Mouse (Mus musculus) liver, embryonic 12.5 days (tissue): Measurements from ENCODE around the gene Cnnm2. TPM values are rescaled to one million over a fixed set of nuclear protein-coding genes. Genes with fewer than 3 reads are reported as not detected.
A peak's percentile ranks its signal among the peaks of the same experiment; 100 is the strongest.

Experiments used
- ATAC-seq: fragments of 200-750 bp; cut with Nextera tagmentation; 2 replicates; pipeline ENCODE4 v1.8.0; 2017; ENCODE audit warnings: moderate number of reproducible peaks, mild to moderate bottlenecking, moderate library complexity
- H3K27ac ChIP-seq: fragments of 300-500 bp; sonication (generic); 2 replicates; pipeline ENCODE4 v1.5.1; 2016; ENCODE audit warnings: mild to moderate bottlenecking
- H3K27me3 ChIP-seq: fragments of 300-500 bp; sonication (generic); replicated peaks from 2 replicates; pipeline ENCODE4 v1.6.1; 2016; ENCODE audit warnings: mild to moderate bottlenecking, moderate library complexity
- H3K36me3 ChIP-seq: fragments of 300-500 bp; sonication (generic); 2 replicates; pipeline ENCODE4 v1.6.1; 2016; ENCODE audit warnings: mild to moderate bottlenecking, moderate library complexity
- H3K4me1 ChIP-seq: fragments of 300-500 bp; sonication (generic); 2 replicates; pipeline ENCODE4 v1.6.1; 2016
- H3K4me2 ChIP-seq: fragments of 300-500 bp; sonication (generic); 2 replicates; pipeline ENCODE4 v1.6.1; 2016; ENCODE audit warnings: mild to moderate bottlenecking, moderate library complexity
- H3K4me3 ChIP-seq: fragments of 300-500 bp; sonication (generic); 2 replicates; pipeline ENCODE4 v1.5.1; 2016; ENCODE audit warnings: mild to moderate bottlenecking, moderate library complexity
- H3K9ac ChIP-seq: fragments of 300-500 bp; sonication (generic); 2 replicates; pipeline ENCODE4 v1.6.1; 2016; ENCODE audit warnings: mild to moderate bottlenecking, moderate library complexity
- H3K9me3 ChIP-seq: fragments of 300-500 bp; sonication (generic); replicated peaks from 2 replicates; pipeline ENCODE4 v1.6.1; 2016; ENCODE audit warnings: mild to moderate bottlenecking, moderate library complexity
- WGBS: fragments of 180-500 bp; shearing (Covaris S2); methylation state at CpG from one replicate; pipeline ENCODE4 v1.1.7; 2016; ENCODE audit not compliant: insufficient replicate concordance; 5-methylcytosine and 5-hydroxymethylcytosine counted together
- polyA plus RNA-seq: library from polyadenylated mRNA; unstranded; fragments of >200 nt; fragmentation: Nextera tagmentation; extraction: Ambion mirVana; gene quantifications from 2 replicates; pipeline ENCODE4 v1.2.1, GENCODE M21; 2016

The Cnnm2 gene
- polyA plus RNA-seq, 1 experiment from 2014 or later: 1.6 TPM

DNA sequence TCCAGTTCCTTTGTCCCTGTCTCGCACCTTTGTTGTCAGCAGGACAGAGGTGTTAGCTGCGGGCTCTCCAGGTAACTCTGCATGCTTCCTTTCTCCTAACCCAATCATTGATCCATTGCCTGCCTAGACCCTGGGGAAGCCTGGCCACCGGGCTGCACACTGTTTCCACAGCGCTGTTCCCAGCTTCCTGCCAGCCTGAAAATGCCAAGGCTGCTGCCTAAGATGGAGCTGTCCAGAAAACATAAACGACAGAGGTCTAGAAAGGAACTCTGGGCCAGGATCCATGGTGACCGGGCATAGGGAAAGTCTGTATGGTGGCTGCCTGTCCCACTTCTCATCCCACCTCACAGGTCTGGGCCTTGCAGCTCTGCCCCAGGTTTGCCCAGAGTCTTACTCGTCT lies 110.3 kb downstream of the Cnnm2 start:
- no peak for ATAC-seq
- Histone ChIP-seq H3K4me2 (no peak overlapping the region), H3K27me3 (0 out of 2 replicates have a peak, but pooled peaks cover 6% of the 10 kb centered on the region), H3K27ac (no peak overlapping the region), H3K4me1 (peaks cover 6% of the 10 kb centered on the region), H3K4me3 (no peak overlapping the region), H3K36me3 (no peaks in the 10 kb centered on the region), H3K9me3 (no peaks in the 10 kb centered on the region), H3K9ac (no peak overlapping the region)
- 56% methylated on average over 7 of the region's 7 CpGs for WGBS

DNA sequence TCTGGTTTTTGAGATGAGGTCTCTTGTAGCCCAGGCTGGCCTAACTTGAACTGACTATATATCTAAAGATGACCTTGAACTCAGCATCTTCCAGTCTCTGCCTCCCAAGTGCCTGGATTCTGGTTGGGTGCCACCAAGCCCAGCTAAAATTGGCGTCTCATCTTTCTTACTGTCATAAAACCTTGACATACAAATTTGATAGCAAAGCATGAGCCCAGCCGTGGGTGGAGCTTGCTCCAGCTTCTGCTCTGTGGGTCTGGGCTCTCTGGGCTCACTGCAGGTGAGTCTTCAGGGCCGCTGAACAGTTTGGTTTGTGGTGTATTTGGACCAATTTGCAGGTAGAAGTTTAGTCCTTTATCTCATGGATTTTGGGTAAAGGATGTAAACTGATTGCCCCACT lies 112.5 kb downstream of the Cnnm2 start:
- 0 out of 2 replicates have a peak, but pooled peaks cover 2% of the 10 kb centered on the region for H3K36me3 ChIP-seq
- no peak overlapping the region for H3K4me3 ChIP-seq
- no peaks in the 10 kb centered on the region for H3K27me3 ChIP-seq
- no peak overlapping the region for H3K27ac ChIP-seq
- H3K9ac ChIP-seq: no peak overlapping the region
- WGBS: 64% methylated on average over 3 of the region's 3 CpGs
- peaks cover 9% of the 10 kb centered on the region for H3K4me1 ChIP-seq
- H3K4me2 ChIP-seq: no peak overlapping the region
- ATAC-seq: no peak
- H3K9me3 ChIP-seq: no peaks in the 10 kb centered on the region

DNA sequence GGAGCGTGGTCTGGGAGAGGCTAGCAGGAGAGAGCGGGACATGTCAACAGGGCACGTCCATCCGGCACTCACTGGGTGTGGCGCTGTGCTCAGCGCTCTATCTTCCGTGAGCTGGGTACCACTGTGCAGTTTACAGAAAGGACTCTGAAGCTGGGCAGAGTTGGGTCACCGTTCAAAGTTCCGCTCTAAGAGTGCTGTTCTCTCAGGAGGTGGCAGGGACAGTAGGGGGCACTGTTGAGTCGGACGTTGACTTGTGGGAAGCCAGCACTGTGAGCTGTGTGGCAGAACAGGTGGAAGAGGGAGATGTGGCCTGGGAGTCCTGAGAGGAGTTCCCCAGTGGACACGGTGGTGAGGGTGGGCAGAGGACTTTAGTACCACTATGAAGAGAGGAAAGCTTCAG lies 114.4 kb downstream of the Cnnm2 start:
- WGBS: 31% methylated on average over 12 of the region's 12 CpGs
- Histone ChIP-seq H3K4me1 (0 out of 2 replicates have a peak, but pooled peaks cover 3% of the 10 kb centered on the region), H3K4me3 (no peak overlapping the region), H3K36me3 (0 out of 2 replicates have a peak, but pooled peaks cover 2% of the 10 kb centered on the region), H3K27ac (no peak overlapping the region), H3K9me3 (no peaks in the 10 kb centered on the region), H3K27me3 (no peaks in the 10 kb centered on the region), H3K9ac (no peak overlapping the region), H3K4me2 (no peak overlapping the region)
- ATAC-seq: peak; percentile 74

DNA sequence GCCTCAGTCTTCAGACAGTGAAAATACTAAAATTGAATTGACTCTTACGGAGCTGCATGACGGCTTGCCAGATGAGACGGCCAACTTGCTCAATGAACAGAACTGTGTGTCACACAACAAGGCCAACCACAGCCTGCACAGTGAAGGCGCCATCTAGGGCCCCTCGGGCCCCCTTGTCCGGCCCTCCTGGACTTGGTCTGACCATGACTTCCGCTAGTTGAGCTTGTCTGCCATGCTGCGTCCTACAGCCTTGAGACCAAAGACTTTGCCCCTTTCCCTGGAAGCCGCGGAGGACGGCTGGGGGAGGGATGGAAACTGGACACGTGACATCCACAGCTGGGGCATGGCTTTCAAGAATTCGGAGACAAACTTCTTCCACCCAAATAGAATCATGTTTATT lies 116.5 kb downstream of the Cnnm2 start:
- no peaks in the 10 kb centered on the region for H3K27me3 ChIP-seq
- WGBS: 81% methylated on average over 13 of the region's 13 CpGs
- no peaks in the 10 kb centered on the region for H3K9me3 ChIP-seq
- H3K27ac ChIP-seq: no peak overlapping the region
- H3K4me2 ChIP-seq: no peak overlapping the region
- H3K36me3 ChIP-seq: peaks cover 17% of the 10 kb centered on the region; the same call in 1 of the 2 replicates
- no peak overlapping the region for H3K9ac ChIP-seq
- no peak for ATAC-seq
- 0 out of 2 replicates have a peak, but pooled peaks cover 3% of the 10 kb centered on the region for H3K4me1 ChIP-seq
- H3K4me3 ChIP-seq: no peak overlapping the region

DNA sequence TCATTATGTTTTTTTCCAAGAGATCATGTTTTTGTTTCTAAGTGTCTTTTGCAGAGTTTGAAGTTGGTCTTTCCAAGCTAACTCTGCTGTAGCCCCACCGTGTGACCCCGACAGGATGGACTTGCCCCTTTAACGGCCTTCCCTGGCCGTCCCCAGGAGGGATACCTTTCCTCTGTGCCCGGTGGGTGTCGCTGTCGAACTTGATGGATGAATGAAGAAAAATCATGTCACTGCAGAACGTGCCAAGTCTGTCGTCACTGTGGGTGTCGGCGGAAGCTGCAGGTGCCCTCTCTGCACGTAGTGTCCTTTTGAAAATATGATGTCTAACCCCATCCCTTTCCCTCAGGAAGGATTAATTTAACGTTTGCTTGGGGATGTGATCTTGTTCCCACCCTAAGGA lies 117.0 kb downstream of the Cnnm2 start:
- no peak for ATAC-seq
- 53% methylated on average over 13 of the region's 13 CpGs for WGBS

DNA sequence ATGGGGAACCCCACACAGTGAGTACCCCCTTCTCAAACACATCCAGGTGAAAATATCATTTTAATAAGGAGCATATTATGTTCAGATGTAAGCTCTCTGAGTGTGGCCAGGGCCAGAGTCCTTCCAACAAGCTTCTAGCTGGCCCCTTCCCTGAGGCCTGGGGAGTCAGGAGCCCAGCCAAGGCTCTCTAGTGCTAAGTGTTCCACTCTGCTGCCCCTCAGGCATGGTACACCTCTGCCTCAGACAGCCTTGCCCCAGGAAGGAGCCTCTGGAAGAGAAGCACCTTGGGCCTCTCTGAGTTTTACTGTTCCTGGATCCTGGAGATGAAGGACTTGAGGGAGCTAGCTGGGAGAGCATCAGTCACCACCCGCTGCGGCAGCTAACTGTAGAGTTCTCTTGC lies 118.5 kb downstream of the Cnnm2 start:
- WGBS: 95% methylated on average over 2 of the region's 2 CpGs
- ATAC-seq: no peak
- H3K36me3 ChIP-seq: peaks cover 37% of the 10 kb centered on the region
- H3K9ac ChIP-seq: no peak overlapping the region
- no peak overlapping the region for H3K27ac ChIP-seq
- no peaks in the 10 kb centered on the region for H3K27me3 ChIP-seq
- no peaks in the 10 kb centered on the region for H3K9me3 ChIP-seq
- 0 out of 2 replicates have a peak, but pooled peaks cover 3% of the 10 kb centered on the region for H3K4me1 ChIP-seq
- H3K4me3 ChIP-seq: no peak overlapping the region
- H3K4me2 ChIP-seq: no peak overlapping the region

More for the DNA sequence above, 117.0 kb downstream of the Cnnm2 start:
- Histone ChIP-seq H3K27me3 (no peaks in the 10 kb centered on the region), H3K4me3 (no peak overlapping the region), H3K9ac (no peak overlapping the region), H3K4me1 (0 out of 2 replicates have a peak, but pooled peaks cover 3% of the 10 kb centered on the region), H3K36me3 (peaks cover 22% of the 10 kb centered on the region), H3K4me2 (no peak overlapping the region), H3K27ac (no peak overlapping the region), H3K9me3 (no peaks in the 10 kb centered on the region)

DNA sequence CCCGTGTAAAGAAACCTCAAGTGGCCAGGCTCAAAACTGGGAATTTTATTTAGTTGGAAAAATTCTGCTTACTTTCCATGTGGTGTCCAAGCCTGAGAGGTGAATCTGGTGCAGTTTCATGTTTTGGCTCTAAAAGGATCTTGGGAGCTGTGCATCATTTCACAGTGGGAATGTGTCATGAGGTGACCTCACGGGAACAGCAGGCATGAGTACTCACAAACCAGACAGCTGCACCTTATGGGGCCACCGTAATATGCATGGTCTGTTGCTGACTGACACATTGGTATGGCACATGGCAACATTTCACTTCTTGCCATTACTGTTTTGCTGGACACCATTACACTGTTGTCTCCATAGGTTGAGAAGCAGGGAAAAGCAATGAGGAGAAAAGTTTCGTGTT lies 124.0 kb downstream of the Cnnm2 start:
- Histone ChIP-seq H3K4me2 (no peak overlapping the region), H3K27ac (no peak overlapping the region), H3K36me3 (peaks cover 89% of the 10 kb centered on the region), H3K4me3 (no peak overlapping the region), H3K9me3 (no peaks in the 10 kb centered on the region), H3K9ac (no peak overlapping the region), H3K4me1 (peaks cover 17% of the 10 kb centered on the region), H3K27me3 (no peaks in the 10 kb centered on the region)
- 81% methylated on average over 4 of the region's 4 CpGs for WGBS
- ATAC-seq: no peak

DNA sequence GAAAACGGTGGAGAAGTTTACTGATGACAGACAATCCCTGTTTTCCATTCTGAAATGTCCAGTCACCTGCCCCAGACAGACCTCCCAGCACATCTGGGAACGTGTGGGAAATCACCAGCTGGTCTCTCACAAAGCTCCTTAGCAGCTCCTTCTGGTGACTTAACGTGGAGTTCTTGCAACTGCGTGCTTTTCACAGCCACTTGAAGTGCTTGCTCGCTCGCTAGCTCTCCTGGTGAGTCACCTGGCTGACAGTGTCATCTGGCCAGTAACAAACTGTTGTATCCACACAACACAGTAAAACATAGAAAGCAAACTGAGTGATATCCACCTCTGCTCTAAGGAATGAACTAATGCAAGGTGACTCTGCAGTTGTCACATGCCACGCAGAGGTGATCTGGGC lies 125.4 kb downstream of the Cnnm2 start:
- no peaks in the 10 kb centered on the region for H3K27me3 ChIP-seq
- no peak overlapping the region for H3K27ac ChIP-seq
- no peak overlapping the region for H3K4me3 ChIP-seq
- ATAC-seq: no peak
- H3K9ac ChIP-seq: no peak overlapping the region
- peaks cover 98% of the 10 kb centered on the region for H3K36me3 ChIP-seq
- no peak overlapping the region for H3K4me2 ChIP-seq
- peaks cover 17% of the 10 kb centered on the region for H3K4me1 ChIP-seq
- 88% methylated on average over 7 of the region's 7 CpGs for WGBS
- H3K9me3 ChIP-seq: no peaks in the 10 kb centered on the region

DNA sequence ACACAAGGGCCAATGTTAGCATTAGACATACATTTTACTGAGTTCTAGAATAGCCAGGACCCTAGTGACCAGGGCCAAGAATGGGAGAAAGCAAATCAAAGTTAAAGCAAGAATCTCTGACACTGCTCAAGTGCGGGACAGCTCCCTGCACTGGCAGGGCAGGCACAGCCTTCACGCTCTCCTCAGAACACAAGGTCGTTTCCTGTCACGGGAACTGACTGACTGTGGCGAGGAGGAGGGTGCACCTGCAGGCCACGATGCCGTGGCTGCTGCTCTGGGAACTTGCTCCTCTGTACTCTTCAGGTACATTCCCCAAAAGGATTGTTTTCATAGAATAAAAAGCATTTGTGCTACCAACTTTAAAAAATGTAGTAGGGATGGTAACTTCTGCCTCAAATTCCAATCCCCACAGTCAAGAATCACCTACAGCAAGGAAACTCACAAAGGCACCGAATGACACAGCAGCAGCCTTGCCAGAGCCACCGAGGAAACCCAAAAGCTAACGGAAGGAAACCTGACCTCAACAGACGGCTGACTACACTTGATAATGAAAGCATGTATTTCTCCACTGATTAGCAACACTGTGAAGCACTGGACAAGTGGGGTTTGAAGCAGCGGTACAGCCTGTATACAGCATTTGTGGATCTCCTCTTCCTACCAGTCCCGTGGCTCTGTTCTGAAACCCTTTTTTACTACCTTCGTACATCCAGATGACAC lies 126.6 kb downstream of the Cnnm2 start:
- Histone ChIP-seq H3K9ac (no peak overlapping the region), H3K4me2 (no peak overlapping the region), H3K9me3 (no peaks in the 10 kb centered on the region), H3K27me3 (no peaks in the 10 kb centered on the region), H3K4me1 (peaks cover 17% of the 10 kb centered on the region), H3K4me3 (no peak overlapping the region), H3K36me3 (peaks cover 100% of the 10 kb centered on the region), H3K27ac (peak overlapping the region; percentile 61)
- peak; percentile 66; the same call in 1 of the 2 replicates for ATAC-seq
- WGBS: 24% methylated on average over 14 of the region's 14 CpGs

DNA sequence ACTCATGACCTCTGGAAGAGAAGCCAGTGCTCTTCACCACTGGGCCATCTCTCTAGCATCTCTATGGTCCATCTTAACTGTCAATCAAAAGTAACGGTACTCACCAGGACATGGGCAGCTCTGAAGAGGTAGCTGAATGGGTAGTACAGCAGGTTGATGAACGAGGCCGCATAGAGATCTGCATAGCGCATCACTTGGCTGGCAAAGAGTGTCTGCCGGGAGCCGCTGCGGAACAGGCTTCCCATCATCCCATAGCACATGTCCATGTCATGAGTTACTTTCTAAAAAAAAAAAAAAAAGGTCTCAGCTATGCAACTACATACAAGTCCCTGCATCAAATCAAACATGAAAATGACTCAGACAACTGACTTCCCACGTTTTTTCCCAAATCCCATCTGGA lies 128.3 kb downstream of the Cnnm2 start:
- Histone ChIP-seq H3K27me3 (no peaks in the 10 kb centered on the region), H3K4me2 (no peak overlapping the region), H3K36me3 (peaks cover 95% of the 10 kb centered on the region), H3K27ac (no peak overlapping the region), H3K4me1 (peaks cover 17% of the 10 kb centered on the region), H3K9me3 (no peaks in the 10 kb centered on the region), H3K4me3 (no peak overlapping the region), H3K9ac (no peak overlapping the region)
- ATAC-seq: no peak
- WGBS: 87% methylated on average over 8 of the region's 8 CpGs

DNA sequence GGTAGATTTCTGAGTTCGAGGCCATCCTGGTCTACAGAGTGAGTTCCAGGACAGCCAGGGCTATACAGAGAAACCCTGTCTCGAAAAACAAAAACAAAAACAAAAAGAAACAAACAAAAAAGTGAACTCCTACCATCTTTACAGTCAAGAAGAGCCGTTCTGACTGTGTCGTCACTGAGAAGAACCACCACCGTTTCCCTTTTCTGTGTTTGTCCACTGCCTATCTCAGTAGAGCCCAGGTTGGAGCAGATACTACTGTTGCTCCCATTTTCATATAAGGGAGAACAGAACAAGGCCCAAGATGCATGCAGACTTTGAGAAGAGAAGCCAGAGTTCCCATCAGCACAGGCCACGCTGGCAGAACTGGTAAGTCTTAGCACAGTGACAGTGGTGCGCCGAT lies 129.3 kb downstream of the Cnnm2 start:
- no peak overlapping the region for H3K4me2 ChIP-seq
- peaks cover 93% of the 10 kb centered on the region for H3K36me3 ChIP-seq
- H3K27me3 ChIP-seq: no peaks in the 10 kb centered on the region
- peaks cover 17% of the 10 kb centered on the region for H3K4me1 ChIP-seq
- no peak for ATAC-seq
- no peaks in the 10 kb centered on the region for H3K9me3 ChIP-seq
- no peak overlapping the region for H3K4me3 ChIP-seq
- 88% methylated on average over 8 of the region's 8 CpGs for WGBS
- no peak overlapping the region for H3K9ac ChIP-seq
- H3K27ac ChIP-seq: no peak overlapping the region

DNA sequence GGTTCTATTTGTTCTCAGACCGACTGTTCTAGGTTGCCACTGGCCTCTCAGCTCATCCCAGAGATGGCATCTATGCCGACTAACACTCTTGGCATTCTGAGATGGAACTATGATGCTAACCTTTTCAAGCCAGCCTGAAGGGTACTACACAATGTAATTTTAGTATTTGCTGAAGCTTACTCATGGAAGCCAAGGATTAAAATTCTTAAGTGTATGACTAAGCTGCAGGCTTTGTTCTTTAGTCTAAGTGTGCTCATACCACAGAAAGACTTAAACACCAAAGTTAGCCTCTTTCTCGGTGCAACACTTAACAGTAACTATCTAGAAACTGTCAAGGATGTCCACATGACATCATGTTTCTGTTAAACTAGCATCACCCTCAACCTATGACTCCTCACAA lies 131.5 kb downstream of the Cnnm2 start:
- H3K4me1 ChIP-seq: peaks cover 14% of the 10 kb centered on the region
- WGBS: 81% methylated on average over 3 of the region's 3 CpGs
- H3K36me3 ChIP-seq: peaks cover 87% of the 10 kb centered on the region
- no peak for ATAC-seq
- H3K27me3 ChIP-seq: no peaks in the 10 kb centered on the region
- H3K9ac ChIP-seq: no peak overlapping the region
- H3K4me2 ChIP-seq: no peak overlapping the region
- H3K9me3 ChIP-seq: peaks cover 4% of the 10 kb centered on the region
- H3K27ac ChIP-seq: no peak overlapping the region
- H3K4me3 ChIP-seq: no peak overlapping the region

DNA sequence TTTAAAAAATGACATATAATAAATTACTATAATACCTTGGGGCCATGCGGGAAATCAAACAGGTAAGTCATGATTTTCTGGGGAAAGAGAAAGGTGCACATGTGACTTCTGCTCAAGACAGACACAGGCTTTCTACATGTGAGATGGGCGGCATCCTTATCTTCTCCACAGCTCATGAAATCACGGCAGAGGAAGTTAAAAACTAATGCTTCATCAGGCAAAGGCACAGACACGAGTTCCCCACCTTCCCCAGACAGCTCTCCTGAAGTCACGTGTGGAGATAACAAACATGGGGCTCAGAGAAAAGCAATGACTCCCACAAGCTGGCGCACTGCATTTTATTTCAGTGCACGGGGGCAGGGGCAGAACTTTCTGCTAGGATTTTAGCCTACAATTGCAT lies 132.1 kb downstream of the Cnnm2 start:
- Histone ChIP-seq H3K36me3 (peaks cover 87% of the 10 kb centered on the region), H3K27me3 (no peaks in the 10 kb centered on the region), H3K4me2 (no peak overlapping the region), H3K9ac (no peak overlapping the region), H3K27ac (no peak overlapping the region), H3K4me1 (peaks cover 8% of the 10 kb centered on the region), H3K9me3 (peaks cover 4% of the 10 kb centered on the region), H3K4me3 (no peak overlapping the region)
- ATAC-seq: no peak
- WGBS: 59% methylated on average over 7 of the region's 7 CpGs
